Mouse (Mus musculus) erythroblast, embryonic 14.5 days (primary cell): Measurements from ENCODE around the gene Nell2. TPM values are rescaled to one million over a fixed set of nuclear protein-coding genes. Genes with fewer than 3 reads are reported as not detected.
"Not testable (repeated sequence)": the region's sequence is repeated elsewhere in the genome, so short reads cannot be mapped to it uniquely, and the experiment has no call there.

Experiments used
- H3K27me3 ChIP-seq: 2 replicates; pipeline ENCODE4 v1.6.1; 2012; ENCODE audit warnings: inconsistent platforms; ENCODE audit not compliant: control insufficient read depth
- H3K36me3 ChIP-seq: 2 replicates; pipeline ENCODE4 v1.6.1; 2012; ENCODE audit warnings: mild to moderate bottlenecking, inconsistent platforms; ENCODE audit not compliant: control insufficient read depth
- H3K4me1 ChIP-seq: 2 replicates; pipeline ENCODE4 v1.6.1; 2012; ENCODE audit warnings: inconsistent platforms; ENCODE audit not compliant: control insufficient read depth
- H3K4me3 ChIP-seq: replicated peaks from 2 replicates; pipeline ENCODE3; 2012; ENCODE audit warnings: moderate library complexity, mild to moderate bottlenecking, inconsistent platforms
- H3K9me3 ChIP-seq: 2 replicates; pipeline ENCODE4 v1.6.1; 2012; ENCODE audit warnings: low read length, inconsistent platforms, mixed read lengths; ENCODE audit not compliant: control insufficient read depth
- GATA1 ChIP-seq: IDR thresholded peaks from 2 replicates; pipeline ENCODE4 v1.6.1; 2012; ENCODE audit warnings: low read length, inconsistent platforms, mixed read lengths
- TAL1 ChIP-seq: IDR thresholded peaks from 3 replicates; pipeline ENCODE4 v1.6.1; 2012; ENCODE audit warnings: low read length, inconsistent platforms, mixed read lengths
- polyA plus RNA-seq: library from polyadenylated mRNA; stranded (reverse); fragments of >175 nt; gene quantifications from 2 replicates; pipeline ENCODE4 v1.2.3, GENCODE M21; 2012

The Nell2 gene
- polyA plus RNA-seq, 1 experiment = not detected

DNA sequence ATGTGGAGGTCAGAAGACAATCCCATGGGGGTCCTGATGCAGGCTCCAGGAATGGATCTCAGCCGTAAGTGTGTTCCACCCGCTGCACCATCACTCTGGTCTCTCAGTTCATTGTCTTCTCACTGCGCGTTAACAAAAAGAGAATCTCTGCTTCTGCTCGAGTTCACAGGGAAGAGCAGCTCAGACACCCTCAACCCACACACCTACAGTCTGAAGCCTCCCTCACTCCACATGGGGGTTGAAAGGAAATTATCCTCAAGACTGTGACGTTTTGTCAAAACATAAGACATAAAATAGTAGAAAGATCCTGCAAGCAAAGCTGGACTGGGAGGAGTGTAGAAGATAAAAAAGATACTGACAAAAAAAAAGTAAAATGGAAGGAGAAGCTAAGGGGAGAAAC, 6.3 kb upstream of the Nell2 start:
- peaks cover 18% of the 10 kb centered on the region for H3K9me3 ChIP-seq
- no peaks in the 10 kb centered on the region for H3K27me3 ChIP-seq
- no peaks in the 10 kb centered on the region for H3K36me3 ChIP-seq
- H3K4me3 ChIP-seq = no peak overlapping the region
- H3K4me1 ChIP-seq = no peaks in the 10 kb centered on the region
- TF ChIP-seq TAL1 (no peak), GATA1 (no peak)

DNA sequence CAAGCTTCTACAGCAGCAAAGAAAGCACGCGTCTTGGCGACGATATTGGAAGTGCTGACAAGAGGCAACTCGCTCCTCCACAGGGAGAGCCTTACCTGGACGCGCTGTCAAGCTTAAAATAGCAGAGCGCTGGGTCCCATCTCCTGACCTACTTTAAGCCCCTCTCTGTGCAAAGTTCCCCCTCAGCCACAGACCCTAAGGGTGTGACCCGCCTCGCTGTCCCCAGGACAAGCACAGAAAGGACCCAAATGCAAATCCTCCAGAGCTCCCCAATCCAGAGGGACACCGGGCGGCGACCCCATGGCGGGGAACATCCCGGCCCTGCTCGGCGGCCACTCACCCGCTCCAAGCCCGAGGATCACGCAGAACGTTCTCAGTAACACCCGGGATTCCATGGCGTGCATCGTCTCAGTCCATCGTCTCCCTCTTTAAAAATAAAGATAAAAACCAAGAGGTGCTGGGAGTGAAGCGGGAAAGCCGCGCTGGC, 855 bp downstream of the Nell2 start:
- Histone ChIP-seq H3K4me3 (no peak overlapping the region), H3K4me1 (no peaks in the 10 kb centered on the region)
- no peak for TF ChIP-seq TAL1
- TF ChIP-seq GATA1 = no peak

DNA sequence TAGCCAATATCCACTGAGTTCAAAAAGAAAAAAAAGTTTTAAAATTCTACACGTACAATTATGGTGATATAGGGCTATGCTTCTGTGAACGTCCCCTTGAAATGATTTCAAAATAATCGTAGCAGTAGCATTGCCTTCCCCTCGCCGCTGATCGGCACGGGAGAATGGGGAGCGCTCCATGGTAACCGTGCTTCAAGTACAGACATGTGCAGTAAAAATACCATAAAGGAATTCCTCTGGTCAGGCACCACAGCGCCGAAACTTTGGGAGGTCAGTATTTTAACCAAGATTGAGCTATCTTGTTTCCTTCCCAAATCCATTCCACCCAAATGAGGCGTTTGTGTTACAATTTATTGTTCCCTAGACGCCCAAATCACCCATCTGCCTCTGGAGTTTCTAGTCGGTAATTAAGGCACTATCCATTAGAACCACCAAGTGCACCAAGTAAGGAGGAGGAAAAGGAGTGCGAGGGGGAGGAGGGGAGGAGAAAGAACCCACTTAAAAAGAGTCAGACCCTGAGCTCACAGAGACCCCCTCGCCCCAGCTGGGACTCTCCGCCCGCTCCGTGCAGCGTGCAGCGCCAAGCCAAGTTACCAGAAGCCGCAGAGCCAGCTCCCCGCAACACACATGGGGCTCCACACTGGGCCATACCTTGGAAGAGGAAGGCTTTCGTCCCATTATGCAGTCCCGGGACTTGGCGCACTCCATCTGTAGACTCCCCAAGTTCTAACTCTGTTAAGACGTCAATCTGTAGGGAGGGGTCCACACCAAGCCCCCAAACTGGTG, 1.5 kb downstream of the Nell2 start:
- Histone ChIP-seq H3K4me1 (no peaks in the 10 kb centered on the region), H3K36me3 (no peaks in the 10 kb centered on the region), H3K4me3 (no peak overlapping the region), H3K27me3 (peaks cover 27% of the 10 kb centered on the region), H3K9me3 (no peaks in the 10 kb centered on the region)
- TF ChIP-seq GATA1 (no peak), TAL1 (no peak)

More for the DNA sequence above, 855 bp downstream of the Nell2 start:
- Histone ChIP-seq H3K9me3 (no peaks in the 10 kb centered on the region), H3K36me3 (no peaks in the 10 kb centered on the region), H3K27me3 (peaks cover 27% of the 10 kb centered on the region)

DNA sequence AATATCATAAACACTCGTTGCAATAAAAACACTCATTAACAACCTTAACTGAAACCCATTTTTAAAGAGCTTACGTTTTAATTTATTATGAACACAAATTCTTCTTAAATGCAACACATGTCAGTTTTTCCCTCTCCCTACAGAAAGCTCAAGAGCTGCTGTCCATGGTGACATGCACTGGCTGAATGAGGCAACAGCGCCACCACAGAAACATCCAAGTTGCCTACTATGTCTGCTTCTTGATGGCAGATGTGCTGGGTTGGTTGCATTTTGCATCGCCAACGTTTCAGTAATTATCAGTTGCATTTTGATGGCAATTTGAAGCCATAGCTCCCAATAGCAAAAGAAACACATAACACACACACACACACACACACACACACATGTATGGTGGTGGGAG, 2.4 kb downstream of the Nell2 start:
- TF ChIP-seq GATA1 (no peak), TAL1 (no peak)
- no peak overlapping the region for H3K4me3 ChIP-seq
- peaks cover 27% of the 10 kb centered on the region for H3K27me3 ChIP-seq
- H3K9me3 ChIP-seq = no peaks in the 10 kb centered on the region
- no peaks in the 10 kb centered on the region for H3K36me3 ChIP-seq
- no peaks in the 10 kb centered on the region for H3K4me1 ChIP-seq

DNA sequence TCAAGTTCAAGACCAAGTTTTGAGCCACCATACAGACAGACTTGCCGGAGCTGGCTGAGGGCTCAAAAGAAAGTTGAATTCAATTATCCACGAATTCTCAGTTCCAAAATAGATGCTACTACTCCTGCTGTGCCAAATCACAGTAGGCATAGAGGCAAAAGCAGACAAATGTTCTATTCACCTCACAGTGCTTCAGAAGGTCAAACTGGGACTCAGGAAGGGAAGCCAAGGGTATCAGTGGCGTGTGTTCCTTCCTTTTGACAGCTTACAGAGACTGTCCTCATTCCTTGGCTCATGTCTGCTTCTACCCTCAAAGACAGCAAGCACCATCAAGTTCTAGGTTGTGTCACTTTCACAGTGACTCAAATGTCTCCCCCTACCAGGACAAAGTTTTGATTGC, 10.2 kb downstream of the Nell2 start:
- Histone ChIP-seq H3K9me3 (peaks cover 8% of the 10 kb centered on the region; the same call in 1 of the 2 replicates), H3K27me3 (no peaks in the 10 kb centered on the region), H3K36me3 (no peaks in the 10 kb centered on the region), H3K4me1 (no peaks in the 10 kb centered on the region), H3K4me3 (no peak overlapping the region)
- TF ChIP-seq GATA1 (no peak), TAL1 (no peak)

DNA sequence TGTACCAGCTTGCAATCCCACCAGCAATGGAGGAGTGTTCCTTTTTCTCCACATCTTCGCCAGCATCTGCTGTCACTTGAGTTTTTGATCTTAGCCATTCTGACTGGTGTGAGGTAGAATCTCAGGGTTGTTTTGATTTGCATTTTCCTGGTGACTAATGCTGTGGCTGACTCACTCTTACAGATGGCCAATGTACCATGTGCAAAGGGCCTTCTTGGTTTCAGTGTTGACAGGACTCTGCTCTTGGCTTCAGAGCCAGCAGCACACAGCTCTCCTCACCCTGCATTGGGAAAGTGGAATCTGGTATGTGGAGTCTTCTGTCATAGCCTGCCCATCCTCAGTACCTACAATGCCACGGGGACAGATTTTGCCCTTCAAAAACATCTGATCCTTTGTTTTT, 15.1 kb downstream of the Nell2 start:
- not testable (repeated sequence) for H3K4me1 ChIP-seq, H3K4me3 ChIP-seq, H3K27me3 ChIP-seq, H3K36me3 ChIP-seq
- peaks cover 10% of the 10 kb centered on the region for H3K9me3 ChIP-seq

DNA sequence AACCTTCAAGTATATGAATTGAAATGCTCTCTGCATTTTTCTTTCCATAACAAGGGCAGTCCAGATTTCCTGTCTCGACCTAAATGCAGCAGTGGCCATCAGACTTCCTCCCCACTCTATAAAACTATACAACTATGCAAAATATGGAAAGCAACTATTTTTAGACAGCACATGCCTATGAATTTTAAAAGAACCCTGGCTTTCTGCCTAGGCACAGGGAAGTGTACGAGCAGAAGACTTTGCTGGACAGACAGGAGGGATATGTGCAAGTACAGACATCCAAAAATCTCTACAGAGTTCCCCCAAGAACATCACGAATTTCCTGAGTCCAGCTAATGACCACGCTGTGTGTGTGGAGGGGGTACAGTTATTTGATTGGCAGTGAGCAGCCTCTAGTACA, 32.7 kb downstream of the Nell2 start:
- H3K27me3 ChIP-seq = no peaks in the 10 kb centered on the region
- H3K4me1 ChIP-seq = no peaks in the 10 kb centered on the region
- H3K4me3 ChIP-seq = no peak overlapping the region
- H3K36me3 ChIP-seq = no peaks in the 10 kb centered on the region
- no peak for TF ChIP-seq GATA1
- TF ChIP-seq TAL1 = no peak
- peaks cover 35% of the 10 kb centered on the region for H3K9me3 ChIP-seq

DNA sequence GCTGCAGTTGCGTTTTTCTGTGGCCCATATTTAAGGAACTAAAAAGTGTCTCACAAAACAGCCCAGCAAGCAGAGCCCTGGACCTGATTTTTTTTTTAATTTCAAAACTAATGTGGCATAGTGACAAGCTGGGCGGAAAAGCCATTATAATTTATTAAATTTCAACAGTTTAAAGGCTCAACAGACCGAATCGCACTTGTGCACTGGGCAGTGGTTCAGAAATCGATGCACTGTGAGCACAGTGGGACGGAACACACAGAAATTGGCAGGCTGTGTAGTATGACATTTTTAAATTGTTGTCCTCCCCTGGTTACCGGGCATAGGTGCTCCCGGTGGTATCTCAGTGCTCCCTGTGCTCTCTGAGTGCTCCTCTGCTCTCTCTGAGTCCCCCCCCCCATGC, 33.2 kb downstream of the Nell2 start:
- H3K9me3 ChIP-seq = peaks cover 36% of the 10 kb centered on the region
- no peak for TF ChIP-seq TAL1
- no peak for TF ChIP-seq GATA1
- H3K36me3 ChIP-seq = no peaks in the 10 kb centered on the region
- no peaks in the 10 kb centered on the region for H3K27me3 ChIP-seq
- no peak overlapping the region for H3K4me3 ChIP-seq
- H3K4me1 ChIP-seq = no peaks in the 10 kb centered on the region

DNA sequence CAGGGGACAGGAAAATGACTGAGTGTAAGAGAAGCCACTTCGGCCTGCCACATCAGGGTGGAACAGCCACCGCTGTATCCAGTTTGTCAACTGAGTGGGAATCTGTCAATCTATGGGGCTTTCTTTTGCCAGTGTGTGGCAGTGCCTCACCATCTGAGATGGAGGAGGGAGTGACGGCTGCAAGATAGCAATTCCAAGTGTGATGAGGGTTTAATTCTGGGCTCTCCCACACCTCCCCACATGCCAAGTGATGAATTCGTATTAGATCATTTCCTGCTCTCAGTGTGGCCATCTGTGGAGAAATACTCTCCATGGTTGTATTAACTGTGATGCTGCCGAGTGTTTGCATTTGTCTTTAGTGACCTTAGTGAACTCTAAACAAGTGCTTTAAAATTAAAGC, 36.2 kb downstream of the Nell2 start:
- no peak for TF ChIP-seq GATA1
- no peak for TF ChIP-seq TAL1
- peaks cover 34% of the 10 kb centered on the region for H3K9me3 ChIP-seq
- H3K27me3 ChIP-seq = no peaks in the 10 kb centered on the region
- no peaks in the 10 kb centered on the region for H3K4me1 ChIP-seq
- H3K36me3 ChIP-seq = no peaks in the 10 kb centered on the region
- H3K4me3 ChIP-seq = no peak overlapping the region

DNA sequence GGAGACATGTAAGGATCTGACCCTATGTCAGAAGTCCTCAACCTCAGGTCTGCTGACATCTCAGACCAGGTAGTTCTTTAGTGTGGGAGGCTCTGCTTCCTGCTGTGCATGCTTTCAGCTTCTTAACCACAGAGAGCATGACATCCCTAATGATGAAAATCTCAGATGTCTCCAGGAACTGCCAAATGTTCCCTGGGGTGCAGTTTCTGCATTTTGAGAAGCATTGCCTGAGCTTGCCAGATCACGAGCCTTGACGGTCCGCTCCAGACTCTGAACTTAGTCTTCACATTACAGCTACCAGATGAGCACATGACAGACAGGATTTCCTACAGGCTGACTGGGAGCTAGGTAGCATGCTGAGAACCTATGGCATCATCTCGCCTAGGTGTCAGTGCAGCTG, 39.2 kb downstream of the Nell2 start:
- no peak overlapping the region for H3K4me3 ChIP-seq
- no peak for TF ChIP-seq GATA1
- TF ChIP-seq TAL1 = no peak

More for the DNA sequence above, 39.2 kb downstream of the Nell2 start:
- no peaks in the 10 kb centered on the region for H3K4me1 ChIP-seq
- peaks cover 26% of the 10 kb centered on the region for H3K9me3 ChIP-seq
- H3K36me3 ChIP-seq = no peaks in the 10 kb centered on the region
- H3K27me3 ChIP-seq = no peaks in the 10 kb centered on the region
